ENCODE assay signal across 10 mouse cellular contexts in the genomic region with DNA sequence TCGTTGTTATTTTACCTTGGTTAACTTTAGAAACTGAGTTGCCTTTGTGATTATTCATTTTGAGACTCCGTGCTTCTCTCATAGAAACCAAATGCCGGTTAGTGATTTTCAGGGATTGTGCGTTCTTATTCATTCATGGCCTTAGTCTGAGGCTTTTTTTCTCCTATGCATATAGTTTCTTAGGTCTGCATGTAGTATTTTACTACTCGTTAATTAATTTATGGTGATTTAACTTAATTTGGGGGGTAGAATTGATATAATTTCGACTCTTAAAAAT. TPM values are rescaled to one million over a fixed set of nuclear protein-coding genes. Genes with fewer than 3 reads are reported as not detected.
DNase-seq lines count a peak whose midpoint lies in the region; ATAC-seq lines count a peak whose summit lies in the region.
"Had no signal": no experiment of that assay in that cellular context is flagged by ENCODE, and none has a peak within 500 bp of the region (broad histone marks: within the 10 kb centered on the region; RNA-seq: fewer than 3 reads in every experiment).

No protein-coding gene starts in this region.

- peak overlapping the region; percentile 71 for H3K4me3 ChIP-seq in heart, embryonic 12.5 days
- peak overlapping the region; percentile 82 for H3K4me3 ChIP-seq in hindbrain, embryonic 11.5 days (ENCODE audit: low read depth, low read length)
- H3K4me3 ChIP-seq in midbrain, embryonic 11.5 days (ENCODE audit: low read depth, low read length), result peak overlapping the region; percentile 73

- no peak for DNase-seq in heart, adult 9 months (ENCODE audit: low spot score in 2 of 2)
- peak; percentile 26 for DNase-seq in adipocyte (ENCODE audit: low spot score)
- no peak for DNase-seq in hindbrain, embryonic 11.5 days (ENCODE audit: low spot score)
- no peak for DNase-seq in midbrain, embryonic 11.5 days (ENCODE audit: low spot score, missing footprints)
- no peak for DNase-seq in testis, postnatal 10 days (ENCODE audit: low spot score)
- DNase-seq in layer of hippocampus, adult 11-12 months (ENCODE audit: low spot score), result no peak
- DNase-seq in B cell, adult 2 months, result no peak

- H3K9ac ChIP-seq in heart, embryonic 12.5 days, result peak overlapping the region; percentile 87
- H3K9ac ChIP-seq in hindbrain, embryonic 11.5 days (ENCODE audit: low read depth, low read length), result peak overlapping the region; percentile 97
- H3K9ac ChIP-seq in midbrain, embryonic 11.5 days (ENCODE audit: low read length), result peak overlapping the region; percentile 99

- no peaks in the 10 kb centered on the region for H3K36me3 ChIP-seq in heart, embryonic 12.5 days
- no peaks in the 10 kb centered on the region for H3K36me3 ChIP-seq in hindbrain, embryonic 11.5 days (ENCODE audit: control insufficient read depth, insufficient read depth, low read length)
- no peaks in the 10 kb centered on the region for H3K36me3 ChIP-seq in midbrain, embryonic 11.5 days (ENCODE audit: control insufficient read depth, insufficient read depth, low read length)
- H3K36me3 ChIP-seq: G1E had no signal

- H3K27me3 ChIP-seq in heart, embryonic 12.5 days (replicated peaks), result no peaks in the 10 kb centered on the region
- H3K27me3 ChIP-seq in hindbrain, embryonic 11.5 days (ENCODE audit: control insufficient read depth, insufficient read depth, low read length), result no peaks in the 10 kb centered on the region
- H3K27me3 ChIP-seq in midbrain, embryonic 11.5 days (ENCODE audit: control insufficient read depth, insufficient read depth, low read length), result no peaks in the 10 kb centered on the region

- peak overlapping the region; percentile 76; the same call in 1 of the 2 replicates for H3K4me2 ChIP-seq in heart, embryonic 12.5 days
- peak overlapping the region; percentile 50 for H3K4me2 ChIP-seq in hindbrain, embryonic 11.5 days (replicated peaks; ENCODE audit: low read depth, low read length)
- H3K4me2 ChIP-seq in midbrain, embryonic 11.5 days, result peak overlapping the region; percentile 59

- no peaks in the 10 kb centered on the region for H3K9me3 ChIP-seq in heart, embryonic 12.5 days (replicated peaks)
- no peaks in the 10 kb centered on the region for H3K9me3 ChIP-seq in hindbrain, embryonic 11.5 days (ENCODE audit: control insufficient read depth, low read length)
- H3K9me3 ChIP-seq in midbrain, embryonic 11.5 days (ENCODE audit: control insufficient read depth, low read length), result no peaks in the 10 kb centered on the region
- H3K9me3 ChIP-seq: G1E had no signal

- ATAC-seq in heart, embryonic 12.5 days (ENCODE audit: insufficient number of reproducible peaks, low FRiP score), result no peak
- no peak for ATAC-seq in hindbrain, embryonic 11.5 days (ENCODE audit: low FRiP score)
- ATAC-seq in midbrain, embryonic 11.5 days (ENCODE audit: low FRiP score), result no peak

- peak overlapping the region; percentile 99; the same call in 1 of the 2 replicates for H3K27ac ChIP-seq in heart, embryonic 12.5 days (ENCODE audit: poor library complexity, severe bottlenecking)
- peak overlapping the region; percentile 99; the same call in 1 of the 2 replicates for H3K27ac ChIP-seq in hindbrain, embryonic 11.5 days (ENCODE audit: low read depth, low read length)
- peak overlapping the region; percentile 99 for H3K27ac ChIP-seq in midbrain, embryonic 11.5 days (ENCODE audit: low read depth, low read length)
- H3K27ac ChIP-seq: macrophage had no signal

- H3K4me1 ChIP-seq in heart, embryonic 12.5 days (replicated peaks), result peaks cover 8% of the 10 kb centered on the region
- no peaks in the 10 kb centered on the region for H3K4me1 ChIP-seq in hindbrain, embryonic 11.5 days (replicated peaks; ENCODE audit: control insufficient read depth, insufficient read depth, low read length)
- peaks cover 3% of the 10 kb centered on the region for H3K4me1 ChIP-seq in midbrain, embryonic 11.5 days (ENCODE audit: control insufficient read depth, insufficient read depth, low read length)

- 7% methylated on average over 6 of the region's 6 CpGs for WGBS in heart, embryonic 12.5 days
- WGBS in hindbrain, embryonic 11.5 days, result 4% methylated on average over 6 of the region's 6 CpGs
- 1% methylated on average over 6 of the region's 6 CpGs for WGBS in midbrain, embryonic 11.5 days

RNA-seq across cellular contexts. Expression of gene Pik3r3, which starts 1.4 kb away (rescaled TPM):
- polyA plus RNA-seq in heart, embryonic 12.5 days (2016; fragmentation: Nextera tagmentation; extraction: Ambion mirVana), result 25.6 and 25.8 TPM in 2 replicates
- 75.9 and 103 TPM in 2 replicates for polyA plus RNA-seq in hindbrain, embryonic 11.5 days (2014; fragmentation: Nextera tagmentation; extraction: Ambion mirVana)
- polyA plus RNA-seq in midbrain, embryonic 11.5 days (2014; fragmentation: Nextera tagmentation; extraction: Ambion mirVana), result 70.6 and 84.1 TPM in 2 replicates

RNA-seq across cellular contexts. Expression of gene Gm49337, which starts 49.6 kb away (rescaled TPM):
- polyA plus RNA-seq in heart, embryonic 12.5 days (2016; fragmentation: Nextera tagmentation; extraction: Ambion mirVana), result not detected in 2 replicates
- polyA plus RNA-seq in hindbrain, embryonic 11.5 days (2014; fragmentation: Nextera tagmentation; extraction: Ambion mirVana), result not detected in 2 replicates
- polyA plus RNA-seq in midbrain, embryonic 11.5 days (2014; fragmentation: Nextera tagmentation; extraction: Ambion mirVana), result not detected in 2 replicates
- polyA plus RNA-seq: G1E, macrophage had no signal

RNA-seq across cellular contexts. Expression of gene 1700042G07Rik, which starts 49.6 kb away (rescaled TPM):
- polyA plus RNA-seq in heart, embryonic 12.5 days (2016; fragmentation: Nextera tagmentation; extraction: Ambion mirVana), result not detected in 2 replicates
- polyA plus RNA-seq in hindbrain, embryonic 11.5 days (2014; fragmentation: Nextera tagmentation; extraction: Ambion mirVana), result not detected in 2 replicates
- not detected in 2 replicates for polyA plus RNA-seq in midbrain, embryonic 11.5 days (2014; fragmentation: Nextera tagmentation; extraction: Ambion mirVana)
- polyA plus RNA-seq: G1E, macrophage had no signal

RNA-seq across cellular contexts. Expression of gene Tspan1, which starts 55.4 kb away (rescaled TPM):
- not detected in 2 replicates for polyA plus RNA-seq in heart, embryonic 12.5 days (2016; fragmentation: Nextera tagmentation; extraction: Ambion mirVana)
- 0.17 TPM in 1 of 2 replicates, not detected in the other for polyA plus RNA-seq in hindbrain, embryonic 11.5 days (2014; fragmentation: Nextera tagmentation; extraction: Ambion mirVana)
- polyA plus RNA-seq in midbrain, embryonic 11.5 days (2014; fragmentation: Nextera tagmentation; extraction: Ambion mirVana), result not detected in 2 replicates
- polyA plus RNA-seq: G1E, macrophage had no signal
